Mouse (Mus musculus) myocyte (in vitro differentiated cells): ENCODE results near the gene Zfp991.
"Not testable (repeated sequence)": the region's sequence is repeated elsewhere in the genome, so short reads cannot be mapped to it uniquely, and the experiment has no call there.

ENCODE experiments used
- MAX ChIP-seq: IDR thresholded peaks from one replicate; pipeline ENCODE4 v1.6.1; 2011; ENCODE audit warnings: low read depth, mild to moderate bottlenecking, control low read depth
- MYOG ChIP-seq, 3 experiments: IDR thresholded peaks; one replicate each; pipeline ENCODE4 v1.6.1; 2011; ENCODE audit warnings: control low read depth in 2 of 3, low read depth in 2 of 3, mild to moderate bottlenecking in 2 of 3; ENCODE audit not compliant: insufficient read length in 2 of 3, control insufficient read depth in 1 of 3, insufficient read depth in 1 of 3
- POLR2A ChIP-seq: IDR thresholded peaks from one replicate; pipeline ENCODE4 v1.6.1; 2011; ENCODE audit warnings: low read depth, mild to moderate bottlenecking, control low read depth, moderate library complexity; ENCODE audit not compliant: insufficient read length

DNA sequence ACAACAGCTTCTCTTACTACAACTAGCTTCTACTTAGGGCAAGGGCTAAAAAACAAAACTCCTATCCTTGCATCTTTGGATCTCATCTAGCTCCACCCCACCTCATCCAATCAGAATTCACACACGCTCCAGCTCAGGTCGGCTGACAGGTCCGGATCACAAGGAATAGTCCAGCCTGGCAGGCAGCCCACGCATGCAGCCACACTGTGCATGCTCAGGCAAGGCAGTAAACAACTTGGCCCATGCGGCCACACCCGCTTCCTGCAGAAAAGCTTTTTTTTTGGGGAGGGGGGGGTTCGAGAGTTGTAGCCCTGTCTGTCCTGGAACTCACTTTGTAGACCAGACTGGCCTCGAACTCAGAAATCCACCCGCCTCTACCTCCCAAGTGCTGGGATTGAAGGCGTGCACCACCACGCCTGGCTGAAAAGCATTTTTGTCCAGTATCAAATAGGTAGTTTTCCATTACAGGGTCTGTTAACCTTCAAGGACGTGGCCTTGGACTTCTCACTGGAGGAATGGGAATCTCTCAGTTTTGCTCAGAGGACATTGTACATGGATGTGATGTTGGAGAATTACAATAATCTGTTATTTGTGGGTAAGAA is 44.5 kb downstream of the Zfp991 start:
- TF ChIP-seq POLR2A; MYOG (IDR thresholded peaks at IDR 0.05; ENCODE audit: control insufficient read depth in 1 of 3, insufficient read depth in 1 of 3, insufficient read length in 2 of 3, low read depth in 2 of 3); MAX: not testable (repeated sequence)
